Comparison of ENCODE assay signal across 12 mouse cellular contexts in the genomic region with DNA sequence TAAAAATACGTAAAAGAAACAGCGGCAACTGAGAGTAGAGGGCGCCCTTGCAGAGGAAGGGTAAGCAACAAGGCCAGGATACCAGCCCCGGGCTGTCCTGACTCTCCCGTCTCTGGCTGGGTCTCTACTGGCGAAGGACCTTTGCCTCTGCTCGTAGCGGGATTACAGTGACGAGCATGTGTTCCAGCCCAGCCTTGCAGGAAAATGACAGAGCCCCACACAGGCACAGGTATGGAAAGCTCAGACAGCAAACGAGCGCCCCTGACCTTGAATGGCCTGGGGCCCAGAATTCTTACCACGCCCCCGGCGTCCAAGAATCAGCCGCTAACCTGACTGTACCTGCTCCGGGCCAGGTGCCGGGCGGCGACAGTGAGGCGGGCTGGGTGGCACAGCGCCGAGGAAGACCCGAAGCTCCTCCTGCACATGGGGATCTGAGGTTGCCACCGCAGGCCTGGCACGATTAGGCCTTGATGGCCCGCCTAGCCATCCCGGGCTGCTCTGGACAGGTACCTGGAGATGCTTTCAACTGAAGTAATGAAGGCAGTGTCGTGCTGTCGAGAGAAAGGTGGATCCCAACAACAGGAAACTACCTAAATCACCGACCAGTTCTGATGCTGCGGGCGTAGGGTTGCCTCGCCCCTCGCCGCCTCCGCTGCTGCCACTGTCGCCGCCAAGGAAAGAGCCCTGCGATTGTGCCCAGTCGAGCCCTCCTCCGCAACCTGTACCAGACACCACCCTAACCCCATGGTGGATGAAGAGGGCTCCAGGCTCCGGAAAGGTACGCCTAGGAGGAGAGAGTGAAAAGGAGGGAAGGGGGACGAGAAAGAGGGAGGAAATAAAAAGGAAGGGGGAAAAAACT. TPM values are rescaled to one million over a fixed set of nuclear protein-coding genes. Genes with fewer than 3 reads are reported as not detected.
DNase-seq lines count a peak whose midpoint lies in the region; ATAC-seq and TF ChIP-seq lines count a peak whose summit lies in the region.
"Had no signal": no experiment of that assay in that cellular context is flagged by ENCODE, and none has a peak within 500 bp of the region (broad histone marks: within the 10 kb centered on the region; RNA-seq: fewer than 3 reads in every experiment).

No protein-coding gene starts in this region.

- no peak for ATAC-seq in midbrain, embryonic 16.5 days
- ATAC-seq in kidney, embryonic 15.5 days (replicated peaks; ENCODE audit: low FRiP score) = no peak
- no peak for ATAC-seq in neural tube, embryonic 12.5 days (ENCODE audit: low FRiP score, low read depth)
- no peak for ATAC-seq in hindbrain, embryonic 14.5 days (ENCODE audit: low FRiP score)

- peaks cover 7% of the 10 kb centered on the region; the same call in 1 of the 2 replicates for H3K4me1 ChIP-seq in midbrain, embryonic 10.5 days
- H3K4me1 ChIP-seq in midbrain, embryonic 16.5 days (ENCODE audit: control insufficient read depth, insufficient read depth, low read length) = no peaks in the 10 kb centered on the region
- no peaks in the 10 kb centered on the region for H3K4me1 ChIP-seq in bone marrow, adult 2 months (ENCODE audit: control insufficient read depth, insufficient read depth, low read length)
- H3K4me1 ChIP-seq in kidney, embryonic 15.5 days = peaks cover 24% of the 10 kb centered on the region
- peaks cover 9% of the 10 kb centered on the region; the same call in 1 of the 2 replicates for H3K4me1 ChIP-seq in neural tube, embryonic 12.5 days
- H3K4me1 ChIP-seq in hindbrain, embryonic 14.5 days (replicated peaks; ENCODE audit: control insufficient read depth, insufficient read depth, low read length) = no peaks in the 10 kb centered on the region
- H3K4me1 ChIP-seq: liver, embryonic 15.5 days had no signal

- no peaks in the 10 kb centered on the region for H3K36me3 ChIP-seq in midbrain, embryonic 10.5 days
- no peaks in the 10 kb centered on the region for H3K36me3 ChIP-seq in midbrain, embryonic 16.5 days (ENCODE audit: control insufficient read depth, insufficient read depth, low read length)
- H3K36me3 ChIP-seq in kidney, embryonic 15.5 days = no peaks in the 10 kb centered on the region
- H3K36me3 ChIP-seq in neural tube, embryonic 12.5 days = no peaks in the 10 kb centered on the region
- H3K36me3 ChIP-seq in hindbrain, embryonic 14.5 days (replicated peaks; ENCODE audit: control insufficient read depth, insufficient read depth) = no peaks in the 10 kb centered on the region
- H3K36me3 ChIP-seq: embryonic facial prominence, embryonic 15.5 days; liver, embryonic 15.5 days had no signal

- no peak overlapping the region for H3K4me3 ChIP-seq in midbrain, embryonic 10.5 days
- H3K4me3 ChIP-seq in midbrain, embryonic 16.5 days (ENCODE audit: low read depth, low read length) = no peak overlapping the region
- peak overlapping the region; percentile 44 for H3K4me3 ChIP-seq in bone marrow, adult 2 months (replicated peaks; ENCODE audit: control insufficient read depth, low read depth, low read length)
- H3K4me3 ChIP-seq in kidney, embryonic 15.5 days (replicated peaks) = peak overlapping the region; percentile 60
- H3K4me3 ChIP-seq in neural tube, embryonic 12.5 days = peak overlapping the region; percentile 66
- H3K4me3 ChIP-seq in hindbrain, embryonic 14.5 days (replicated peaks; ENCODE audit: low read length) = no peak overlapping the region
- H3K4me3 ChIP-seq: embryonic facial prominence, embryonic 15.5 days; liver, embryonic 15.5 days had no signal

- H3K27me3 ChIP-seq in midbrain, embryonic 10.5 days (ENCODE audit: low read depth, poor library complexity, severe bottlenecking) = peaks cover 100% of the 10 kb centered on the region
- peaks cover 80% of the 10 kb centered on the region for H3K27me3 ChIP-seq in midbrain, embryonic 16.5 days (ENCODE audit: control insufficient read depth, insufficient read depth, low read depth, low read length)
- peaks cover 3% of the 10 kb centered on the region; the same call in 1 of the 2 replicates for H3K27me3 ChIP-seq in kidney, embryonic 15.5 days
- peaks cover 38% of the 10 kb centered on the region for H3K27me3 ChIP-seq in neural tube, embryonic 12.5 days (replicated peaks)
- peaks cover 97% of the 10 kb centered on the region for H3K27me3 ChIP-seq in hindbrain, embryonic 14.5 days (ENCODE audit: control insufficient read depth, insufficient read depth, low read length)

- WGBS in midbrain, embryonic 10.5 days = 3% methylated on average over 44 of the region's 44 CpGs
- 2% methylated on average over 42 of the region's 44 CpGs for WGBS in midbrain, embryonic 16.5 days
- 1% methylated on average over 44 of the region's 44 CpGs for WGBS in bone marrow, adult 2 months
- under 1% methylated on average over 44 of the region's 44 CpGs for WGBS in kidney, embryonic 15.5 days
- under 1% methylated on average over 44 of the region's 44 CpGs for WGBS in neural tube, embryonic 12.5 days
- 2% methylated on average over 43 of the region's 44 CpGs for WGBS in hindbrain, embryonic 14.5 days

- no peak overlapping the region for H3K4me2 ChIP-seq in midbrain, embryonic 16.5 days (ENCODE audit: low read length)
- peak overlapping the region; percentile 74 for H3K4me2 ChIP-seq in kidney, embryonic 15.5 days
- peak overlapping the region; percentile 83 for H3K4me2 ChIP-seq in neural tube, embryonic 12.5 days (replicated peaks)
- no peak overlapping the region for H3K4me2 ChIP-seq in hindbrain, embryonic 14.5 days (replicated peaks)
- H3K4me2 ChIP-seq: embryonic facial prominence, embryonic 15.5 days; liver, embryonic 15.5 days had no signal

- peak; percentile 53 for DNase-seq in midbrain, embryonic 10.5 days (ENCODE audit: low spot score)
- no peak for DNase-seq in hindbrain, embryonic 14.5 days (ENCODE audit: low spot score)
- DNase-seq in right cerebral cortex, postnatal 10 days (ENCODE audit: low spot score in 2 of 2) = no peak
- no peak for DNase-seq in adrenal gland, adult 18-20 months (ENCODE audit: low spot score in 2 of 2)

- H3K9ac ChIP-seq in midbrain, embryonic 16.5 days (ENCODE audit: low read depth, low read length) = no peak overlapping the region
- peak overlapping the region; percentile 77 for H3K9ac ChIP-seq in kidney, embryonic 15.5 days
- peak overlapping the region; percentile 97 for H3K9ac ChIP-seq in neural tube, embryonic 12.5 days
- H3K9ac ChIP-seq in hindbrain, embryonic 14.5 days = no peak overlapping the region
- H3K9ac ChIP-seq: embryonic facial prominence, embryonic 15.5 days; liver, embryonic 15.5 days had no signal

- H3K27ac ChIP-seq in midbrain, embryonic 10.5 days (replicated peaks) = no peak overlapping the region
- H3K27ac ChIP-seq in midbrain, embryonic 16.5 days (ENCODE audit: low read length) = no peak overlapping the region
- peak overlapping the region; percentile 32; the same call in 1 of the 2 replicates for H3K27ac ChIP-seq in bone marrow, adult 2 months (ENCODE audit: control insufficient read depth, insufficient read depth, low read depth, low read length, poor library complexity)
- peak overlapping the region; percentile 94 for H3K27ac ChIP-seq in kidney, embryonic 15.5 days
- peak overlapping the region; percentile 94 for H3K27ac ChIP-seq in neural tube, embryonic 12.5 days
- no peak overlapping the region for H3K27ac ChIP-seq in hindbrain, embryonic 14.5 days
- H3K27ac ChIP-seq: embryonic facial prominence, embryonic 15.5 days; liver, embryonic 15.5 days had no signal

- H3K9me3 ChIP-seq in midbrain, embryonic 10.5 days (replicated peaks) = no peaks in the 10 kb centered on the region
- H3K9me3 ChIP-seq in midbrain, embryonic 16.5 days (replicated peaks; ENCODE audit: control insufficient read depth, low read length, poor library complexity, severe bottlenecking) = no peaks in the 10 kb centered on the region
- H3K9me3 ChIP-seq in kidney, embryonic 15.5 days (replicated peaks) = no peaks in the 10 kb centered on the region
- H3K9me3 ChIP-seq in neural tube, embryonic 12.5 days = no peaks in the 10 kb centered on the region
- no peaks in the 10 kb centered on the region for H3K9me3 ChIP-seq in hindbrain, embryonic 14.5 days (ENCODE audit: control insufficient read depth, low read length)
- H3K9me3 ChIP-seq: embryonic facial prominence, embryonic 15.5 days; liver, embryonic 15.5 days had no signal

- no peak for TF ChIP-seq POLR2A in bone marrow, adult 2 months (IDR thresholded peaks at IDR 0.05; ENCODE audit: borderline replicate concordance, control insufficient read depth, low read depth, low read length)

- TF ChIP-seq CTCF in bone marrow, adult 2 months (IDR thresholded peaks at IDR 0.05; ENCODE audit: control insufficient read depth, insufficient read depth, low read length) = no peak

RNA-seq across cellular contexts. Expression of a gene that starts 1.1 kb away (rescaled TPM):
- polyA plus RNA-seq in midbrain, embryonic 10.5 days (2016; fragmentation: Nextera tagmentation; extraction: Ambion mirVana) = not detected in 2 replicates
- not detected in 2 replicates for polyA plus RNA-seq in midbrain, embryonic 16.5 days (2015; fragmentation: Nextera tagmentation; extraction: Ambion mirVana)
- polyA plus RNA-seq in bone marrow, adult 2 months (2011; ENCODE audit: insufficient read depth, insufficient read length, low replicate concordance, missing spikeins) = 2.2 and 3.8 TPM in 2 replicates
- 53.4 and 65.1 TPM in 2 replicates for polyA plus RNA-seq in kidney, embryonic 15.5 days (2015; fragmentation: Nextera tagmentation; extraction: Ambion mirVana)
- polyA plus RNA-seq in neural tube, embryonic 12.5 days (2016; fragmentation: Nextera tagmentation; extraction: Ambion mirVana) = 124 and 131 TPM in 2 replicates
- 1.5 and 2.0 TPM in 2 replicates for polyA plus RNA-seq in hindbrain, embryonic 14.5 days (2014; fragmentation: Nextera tagmentation; extraction: Ambion mirVana)
- under 1 TPM; 0.19 to 0.30 TPM for total RNA-seq in adrenal gland, adult 18-20 months (2021)
- total RNA-seq: heart, adult 18-20 months had no signal

RNA-seq across cellular contexts. Expression of a gene that starts 8.1 kb away (rescaled TPM):
- polyA plus RNA-seq in midbrain, embryonic 10.5 days (2016; fragmentation: Nextera tagmentation; extraction: Ambion mirVana) = not detected in 2 replicates
- polyA plus RNA-seq in midbrain, embryonic 16.5 days (2015; fragmentation: Nextera tagmentation; extraction: Ambion mirVana) = not detected in 2 replicates
- polyA plus RNA-seq in bone marrow, adult 2 months (2011; ENCODE audit: insufficient read depth, insufficient read length, low replicate concordance, missing spikeins) = 1.4 and 2.8 TPM in 2 replicates
- 26.7 and 27.2 TPM in 2 replicates for polyA plus RNA-seq in kidney, embryonic 15.5 days (2015; fragmentation: Nextera tagmentation; extraction: Ambion mirVana)
- polyA plus RNA-seq in neural tube, embryonic 12.5 days (2016; fragmentation: Nextera tagmentation; extraction: Ambion mirVana) = 81.2 and 102 TPM in 2 replicates
- 18.7 and 25.2 TPM in 2 replicates for polyA plus RNA-seq in hindbrain, embryonic 14.5 days (2014; fragmentation: Nextera tagmentation; extraction: Ambion mirVana)
- total RNA-seq in adrenal gland, adult 18-20 months (2021) = 10 to 100 TPM; 15.1 to 19.3 TPM
- polyA plus RNA-seq: embryonic facial prominence, embryonic 15.5 days had no signal

RNA-seq across cellular contexts. Expression of a gene that starts 10.9 kb away (rescaled TPM):
- polyA plus RNA-seq in midbrain, embryonic 10.5 days (2016; fragmentation: Nextera tagmentation; extraction: Ambion mirVana) = 0.06 TPM in 1 of 2 replicates, not detected in the other
- polyA plus RNA-seq in midbrain, embryonic 16.5 days (2015; fragmentation: Nextera tagmentation; extraction: Ambion mirVana) = not detected in 2 replicates
- polyA plus RNA-seq in bone marrow, adult 2 months (2011; ENCODE audit: insufficient read depth, insufficient read length, low replicate concordance, missing spikeins) = 0.93 and 1.6 TPM in 2 replicates
- polyA plus RNA-seq in kidney, embryonic 15.5 days (2015; fragmentation: Nextera tagmentation; extraction: Ambion mirVana) = 157 and 172 TPM in 2 replicates
- 108 and 119 TPM in 2 replicates for polyA plus RNA-seq in neural tube, embryonic 12.5 days (2016; fragmentation: Nextera tagmentation; extraction: Ambion mirVana)
- 0.37 TPM in 1 of 2 replicates, not detected in the other for polyA plus RNA-seq in hindbrain, embryonic 14.5 days (2014; fragmentation: Nextera tagmentation; extraction: Ambion mirVana)
- total RNA-seq in adrenal gland, adult 18-20 months (2021) = under 1 TPM in 1 of 2 experiments, not detected in 1; 0.13 TPM
- total RNA-seq: heart, adult 18-20 months had no signal
- polyA plus RNA-seq: embryonic facial prominence, embryonic 15.5 days had no signal

RNA-seq across cellular contexts. Expression of a gene that starts 15.8 kb away (rescaled TPM):
- polyA plus RNA-seq in midbrain, embryonic 10.5 days (2016; fragmentation: Nextera tagmentation; extraction: Ambion mirVana) = not detected in 2 replicates
- not detected in 2 replicates for polyA plus RNA-seq in midbrain, embryonic 16.5 days (2015; fragmentation: Nextera tagmentation; extraction: Ambion mirVana)
- polyA plus RNA-seq in bone marrow, adult 2 months (2011; ENCODE audit: insufficient read depth, insufficient read length, low replicate concordance, missing spikeins) = 1.3 TPM in 1 of 2 replicates, not detected in the other
- polyA plus RNA-seq in kidney, embryonic 15.5 days (2015; fragmentation: Nextera tagmentation; extraction: Ambion mirVana) = 34.3 and 34.8 TPM in 2 replicates
- polyA plus RNA-seq in neural tube, embryonic 12.5 days (2016; fragmentation: Nextera tagmentation; extraction: Ambion mirVana) = 10.8 and 13.4 TPM in 2 replicates
- polyA plus RNA-seq in hindbrain, embryonic 14.5 days (2014; fragmentation: Nextera tagmentation; extraction: Ambion mirVana) = not detected in 2 replicates
- total RNA-seq in adrenal gland, adult 18-20 months (2021) = not detected
- total RNA-seq: heart, adult 18-20 months had no signal
- polyA plus RNA-seq: embryonic facial prominence, embryonic 15.5 days; large intestine, adult 2 months; liver, embryonic 15.5 days had no signal

RNA-seq across cellular contexts. Expression of a gene that starts 16.6 kb away (rescaled TPM):
- polyA plus RNA-seq in midbrain, embryonic 10.5 days (2016; fragmentation: Nextera tagmentation; extraction: Ambion mirVana) = not detected in 2 replicates
- polyA plus RNA-seq in midbrain, embryonic 16.5 days (2015; fragmentation: Nextera tagmentation; extraction: Ambion mirVana) = not detected in 2 replicates
- not detected in 2 replicates for polyA plus RNA-seq in bone marrow, adult 2 months (2011; ENCODE audit: insufficient read depth, insufficient read length, low replicate concordance, missing spikeins)
- 0.92 TPM in 1 of 2 replicates, not detected in the other for polyA plus RNA-seq in kidney, embryonic 15.5 days (2015; fragmentation: Nextera tagmentation; extraction: Ambion mirVana)
- not detected in 2 replicates for polyA plus RNA-seq in neural tube, embryonic 12.5 days (2016; fragmentation: Nextera tagmentation; extraction: Ambion mirVana)
- not detected in 2 replicates for polyA plus RNA-seq in hindbrain, embryonic 14.5 days (2014; fragmentation: Nextera tagmentation; extraction: Ambion mirVana)
- not detected for total RNA-seq in adrenal gland, adult 18-20 months (2021)
- total RNA-seq: heart, adult 18-20 months had no signal
- polyA plus RNA-seq: embryonic facial prominence, embryonic 15.5 days; liver, embryonic 15.5 days had no signal

Comparison
In these comparisons a context has a peak if more than half of its experiments do, and no peak if none do; other contexts are left out.
1. H3K27ac ChIP-seq: peak in bone marrow, adult 2 months (single experiment), kidney, embryonic 15.5 days (single experiment) and neural tube, embryonic 12.5 days (single experiment); none in midbrain, embryonic 10.5 days (single experiment), midbrain, embryonic 16.5 days (single experiment) and hindbrain, embryonic 14.5 days (single experiment).
2. H3K4me3 ChIP-seq: peak in bone marrow, adult 2 months (single experiment), kidney, embryonic 15.5 days (single experiment) and neural tube, embryonic 12.5 days (single experiment); none in midbrain, embryonic 10.5 days (single experiment), midbrain, embryonic 16.5 days (single experiment) and hindbrain, embryonic 14.5 days (single experiment).
3. H3K4me2 ChIP-seq: peak in kidney, embryonic 15.5 days (single experiment) and neural tube, embryonic 12.5 days (single experiment); none in midbrain, embryonic 16.5 days (single experiment) and hindbrain, embryonic 14.5 days (single experiment).
4. H3K9ac ChIP-seq: peak in kidney, embryonic 15.5 days (single experiment) and neural tube, embryonic 12.5 days (single experiment); none in midbrain, embryonic 16.5 days (single experiment) and hindbrain, embryonic 14.5 days (single experiment).
5. RNA of a gene that starts 1.1 kb away (polyA plus RNA-seq): 124 to 131 TPM in neural tube, embryonic 12.5 days and 53.4 to 65.1 TPM in kidney, embryonic 15.5 days; 2.2 to 3.8 TPM in bone marrow, adult 2 months, 1.5 to 2.0 TPM in hindbrain, embryonic 14.5 days, not detected in midbrain, embryonic 10.5 days and not detected in midbrain, embryonic 16.5 days; every median in the first group is over 10 times any median in the second.
6. RNA of a gene that starts 10.9 kb away (polyA plus RNA-seq): 157 to 172 TPM in kidney, embryonic 15.5 days and 108 to 119 TPM in neural tube, embryonic 12.5 days; 0.93 to 1.6 TPM in bone marrow, adult 2 months, 0.37 TPM in hindbrain, embryonic 14.5 days, 0.06 TPM in midbrain, embryonic 10.5 days and not detected in midbrain, embryonic 16.5 days; every median in the first group is over 10 times any median in the second.